Mouse (Mus musculus): ENCODE results near the gene Tmprss2. TPM values are rescaled to one million over a fixed set of nuclear protein-coding genes. Genes with fewer than 3 reads are reported as not detected.
A peak's percentile ranks its signal among the peaks of the same experiment; 100 is the strongest.

Tmprss2 gene
- polyA plus RNA-seq, 1 experiment from 2014 or later: 0.19 TPM

DNA sequence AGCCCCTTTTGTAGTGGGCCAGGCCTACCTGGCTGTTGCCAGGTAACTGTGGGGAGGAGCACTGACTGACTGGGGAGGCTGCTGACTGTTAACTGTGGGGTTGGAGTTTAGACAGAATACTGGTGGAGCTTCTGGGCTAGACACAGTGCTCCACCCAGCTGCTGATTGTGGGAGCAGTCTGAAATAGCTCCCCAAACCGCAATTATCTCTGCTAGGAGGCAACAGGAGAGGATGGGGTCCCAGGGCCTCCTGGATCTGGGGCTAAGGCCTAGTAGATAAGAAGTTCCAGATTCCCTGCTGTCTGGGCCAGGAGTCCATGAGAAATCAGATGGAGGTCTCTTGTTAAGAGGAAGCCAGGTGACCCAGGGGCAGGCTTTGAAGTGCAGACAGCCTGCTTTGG, 74.1 kb downstream of the Tmprss2 start:
- 84% methylated on average over 1 of the region's 1 CpGs for WGBS
- DNase-seq (ENCODE audit: low spot score) (no peak), ATAC-seq (ENCODE audit: low FRiP score) (no peak)
- Histone ChIP-seq H3K36me3 (ENCODE audit: control insufficient read depth, insufficient read depth, low read length) (no peaks in the 10 kb centered on the region), H3K9me3 (ENCODE audit: control insufficient read depth, low read length) (no peaks in the 10 kb centered on the region), H3K4me2 (replicated peaks; ENCODE audit: low read depth, low read length) (no peak overlapping the region), H3K4me1 (replicated peaks; ENCODE audit: control insufficient read depth, insufficient read depth, low read length) (0 out of 2 replicates have a peak, but pooled peaks cover 2% of the 10 kb centered on the region), H3K27me3 (ENCODE audit: control insufficient read depth, insufficient read depth, low read length) (no peaks in the 10 kb centered on the region), H3K27ac (ENCODE audit: low read depth, low read length) (no peak overlapping the region), H3K9ac (ENCODE audit: low read depth, low read length) (no peak overlapping the region), H3K4me3 (ENCODE audit: low read depth, low read length) (no peak overlapping the region)

DNA sequence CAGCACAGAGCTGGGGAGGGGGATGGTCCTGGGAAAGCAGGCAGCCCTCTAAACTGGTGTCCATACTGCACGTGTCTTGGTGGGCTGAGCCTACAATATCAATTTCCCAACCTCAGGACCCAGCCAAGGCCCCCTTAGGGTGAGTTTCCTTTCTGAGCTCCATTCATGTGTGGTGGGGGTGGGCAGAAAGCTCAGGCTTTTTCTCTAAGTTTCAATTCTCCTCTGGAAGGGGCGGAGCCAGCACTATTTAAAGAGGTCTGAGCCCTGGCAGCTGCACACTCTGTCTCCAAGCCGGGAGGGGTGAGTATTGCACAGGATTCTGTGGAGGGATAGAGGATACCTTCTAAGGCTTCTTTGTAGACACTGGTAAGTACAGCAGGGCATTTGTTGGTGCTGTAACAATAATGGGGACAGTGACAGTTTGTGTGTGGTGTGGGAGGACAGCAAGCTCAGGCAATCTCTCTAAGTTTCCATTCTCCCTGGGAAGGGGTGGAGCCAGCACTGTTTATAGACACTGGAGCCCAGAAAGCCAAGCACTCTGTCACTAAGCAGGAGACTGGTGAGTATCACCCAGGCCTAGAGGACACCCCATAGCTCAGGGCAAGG, 75.1 kb downstream of the Tmprss2 start:
- ATAC-seq (ENCODE audit: low FRiP score) (peak; percentile 88), DNase-seq (ENCODE audit: low spot score) (peak; percentile 65)
- H3K9ac ChIP-seq (ENCODE audit: low read depth, low read length): no peak overlapping the region
- no peak overlapping the region for H3K4me3 ChIP-seq (ENCODE audit: low read depth, low read length)
- H3K27me3 ChIP-seq (ENCODE audit: control insufficient read depth, insufficient read depth, low read length): no peaks in the 10 kb centered on the region
- peak overlapping the region; percentile 54 for H3K27ac ChIP-seq (ENCODE audit: low read depth, low read length)
- no peaks in the 10 kb centered on the region for H3K36me3 ChIP-seq (ENCODE audit: control insufficient read depth, insufficient read depth, low read length)
- 14% methylated on average over 3 of the region's 3 CpGs for WGBS
- H3K4me2 ChIP-seq (replicated peaks; ENCODE audit: low read depth, low read length): no peak overlapping the region; the same call in 1 of the 2 replicates
- 0 out of 2 replicates have a peak, but pooled peaks cover 2% of the 10 kb centered on the region for H3K4me1 ChIP-seq (replicated peaks; ENCODE audit: control insufficient read depth, insufficient read depth, low read length)
- no peaks in the 10 kb centered on the region for H3K9me3 ChIP-seq (ENCODE audit: control insufficient read depth, low read length)

DNA sequence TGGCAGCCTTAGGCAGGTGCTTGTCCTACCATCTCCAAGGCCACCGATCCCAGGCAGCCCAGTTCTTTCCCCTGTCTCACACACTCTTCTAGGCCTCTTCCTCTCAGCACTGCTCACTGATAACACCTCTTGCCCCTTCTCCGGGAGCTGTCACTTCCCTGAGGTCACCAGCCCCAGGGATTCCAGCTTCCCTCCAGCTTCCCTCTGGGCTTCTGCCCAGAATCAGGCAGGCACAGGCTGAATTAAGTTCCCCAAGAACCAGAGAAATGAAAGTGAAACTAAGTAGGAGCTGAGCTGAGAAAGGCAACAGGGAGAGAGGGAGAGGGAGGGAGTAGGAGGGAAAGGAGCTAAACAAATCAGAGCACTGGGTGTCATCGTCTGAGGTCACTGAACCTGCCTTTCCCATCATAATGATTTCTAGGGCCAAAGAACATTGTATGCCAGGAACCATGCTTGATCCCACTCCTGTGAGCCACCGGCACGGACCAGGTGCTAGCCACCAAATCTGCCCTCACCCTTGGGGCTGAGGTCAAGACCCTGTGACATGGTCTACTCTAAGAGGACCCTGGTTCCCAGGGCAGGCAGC, 76.0 kb downstream of the Tmprss2 start:
- peak; percentile 17 for DNase-seq (ENCODE audit: low spot score)
- Histone ChIP-seq H3K27me3 (ENCODE audit: control insufficient read depth, insufficient read depth, low read length) (no peaks in the 10 kb centered on the region), H3K4me2 (replicated peaks; ENCODE audit: low read depth, low read length) (no peak overlapping the region), H3K9me3 (ENCODE audit: control insufficient read depth, low read length) (no peaks in the 10 kb centered on the region), H3K36me3 (ENCODE audit: control insufficient read depth, insufficient read depth, low read length) (no peaks in the 10 kb centered on the region), H3K27ac (ENCODE audit: low read depth, low read length) (peak overlapping the region; percentile 54), H3K9ac (ENCODE audit: low read depth, low read length) (no peak overlapping the region), H3K4me3 (ENCODE audit: low read depth, low read length) (no peak overlapping the region), H3K4me1 (replicated peaks; ENCODE audit: control insufficient read depth, insufficient read depth, low read length) (0 out of 2 replicates have a peak, but pooled peaks cover 2% of the 10 kb centered on the region)
- ATAC-seq (ENCODE audit: low FRiP score): peak; percentile 20; the same call in 1 of the 2 replicates
- 35% methylated on average over 5 of the region's 5 CpGs for WGBS

DNA sequence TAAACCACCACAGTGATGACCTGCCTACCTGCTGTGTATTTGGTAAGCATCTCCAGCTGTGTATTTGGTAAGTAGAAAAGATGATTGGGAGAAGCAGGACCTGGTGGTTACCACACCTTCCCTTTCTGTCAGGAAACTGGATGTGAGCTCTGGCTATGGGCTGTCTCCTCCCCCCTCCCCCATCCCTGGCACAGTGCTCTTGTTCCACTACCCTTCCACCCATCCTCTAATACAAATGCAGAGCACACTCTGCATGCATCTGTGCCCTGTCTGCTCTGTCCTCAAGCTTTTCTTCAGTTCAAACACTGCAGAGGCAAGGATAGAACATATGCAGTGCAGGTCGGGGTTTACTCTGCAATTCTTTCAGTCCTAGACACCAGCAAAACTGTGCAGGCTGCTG, 76.5 kb downstream of the Tmprss2 start:
- no peak for DNase-seq (ENCODE audit: low spot score)
- Histone ChIP-seq H3K27me3 (ENCODE audit: control insufficient read depth, insufficient read depth, low read length) (no peaks in the 10 kb centered on the region), H3K9ac (ENCODE audit: low read depth, low read length) (no peak overlapping the region), H3K4me3 (ENCODE audit: low read depth, low read length) (no peak overlapping the region), H3K4me1 (replicated peaks; ENCODE audit: control insufficient read depth, insufficient read depth, low read length) (0 out of 2 replicates have a peak, but pooled peaks cover 2% of the 10 kb centered on the region), H3K9me3 (ENCODE audit: control insufficient read depth, low read length) (no peaks in the 10 kb centered on the region), H3K27ac (ENCODE audit: low read depth, low read length) (no peak overlapping the region), H3K4me2 (replicated peaks; ENCODE audit: low read depth, low read length) (no peak overlapping the region), H3K36me3 (ENCODE audit: control insufficient read depth, insufficient read depth, low read length) (no peaks in the 10 kb centered on the region)
- ATAC-seq (ENCODE audit: low FRiP score): no peak
- 59% methylated on average over 1 of the region's 1 CpGs for WGBS

DNA sequence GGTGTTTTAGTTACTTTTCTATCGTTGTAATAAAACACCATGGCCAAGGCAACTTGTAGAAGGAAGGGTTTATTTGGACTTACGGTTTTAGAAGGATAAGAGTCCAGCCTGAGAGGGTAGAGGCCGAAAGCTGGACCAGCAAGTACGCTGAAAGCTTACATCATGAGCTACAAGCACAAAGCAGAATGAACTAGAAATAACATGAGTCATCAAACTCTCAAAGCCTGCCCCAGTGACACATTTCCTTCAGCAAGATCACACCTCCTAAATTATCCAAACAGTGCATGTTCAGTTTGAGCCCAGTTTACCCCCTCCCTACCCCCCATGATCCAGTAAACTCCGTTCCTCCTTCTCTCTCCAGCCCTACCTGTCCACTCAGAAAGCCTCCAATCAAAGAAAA, 77.2 kb downstream of the Tmprss2 start:
- Histone ChIP-seq H3K4me2 (replicated peaks; ENCODE audit: low read depth, low read length) (no peak overlapping the region), H3K4me3 (ENCODE audit: low read depth, low read length) (no peak overlapping the region), H3K4me1 (replicated peaks; ENCODE audit: control insufficient read depth, insufficient read depth, low read length) (0 out of 2 replicates have a peak, but pooled peaks cover 2% of the 10 kb centered on the region), H3K27me3 (ENCODE audit: control insufficient read depth, insufficient read depth, low read length) (no peaks in the 10 kb centered on the region), H3K36me3 (ENCODE audit: control insufficient read depth, insufficient read depth, low read length) (no peaks in the 10 kb centered on the region), H3K27ac (ENCODE audit: low read depth, low read length) (no peak overlapping the region), H3K9ac (ENCODE audit: low read depth, low read length) (no peak overlapping the region), H3K9me3 (ENCODE audit: control insufficient read depth, low read length) (no peaks in the 10 kb centered on the region)
- no peak for DNase-seq (ENCODE audit: low spot score)
- ATAC-seq (ENCODE audit: low FRiP score): no peak
- 87% methylated on average over 5 of the region's 5 CpGs for WGBS

DNA sequence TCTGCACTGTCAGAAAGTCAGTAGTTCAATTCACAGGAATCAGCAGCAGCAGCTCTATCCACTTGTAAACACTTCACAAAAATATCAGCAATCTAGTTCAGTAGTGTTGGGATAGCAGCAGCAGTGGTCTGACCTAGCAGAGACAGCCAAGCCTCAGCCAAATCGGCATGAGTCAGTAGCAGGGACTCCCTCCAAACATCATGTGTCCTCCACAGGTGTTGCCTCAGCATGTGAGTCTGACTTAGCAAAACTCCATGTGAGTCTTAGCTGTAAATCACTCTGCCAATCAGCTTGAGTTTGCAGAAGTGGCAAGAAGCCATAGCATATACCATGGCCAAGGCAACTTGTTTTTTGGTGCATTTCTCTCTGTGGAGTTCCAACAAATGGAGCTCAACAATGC, 77.9 kb downstream of the Tmprss2 start:
- Histone ChIP-seq H3K4me1 (replicated peaks; ENCODE audit: control insufficient read depth, insufficient read depth, low read length) (0 out of 2 replicates have a peak, but pooled peaks cover 2% of the 10 kb centered on the region), H3K9ac (ENCODE audit: low read depth, low read length) (no peak overlapping the region), H3K4me3 (ENCODE audit: low read depth, low read length) (no peak overlapping the region), H3K9me3 (ENCODE audit: control insufficient read depth, low read length) (no peaks in the 10 kb centered on the region), H3K27ac (ENCODE audit: low read depth, low read length) (no peak overlapping the region), H3K4me2 (replicated peaks; ENCODE audit: low read depth, low read length) (no peak overlapping the region), H3K36me3 (ENCODE audit: control insufficient read depth, insufficient read depth, low read length) (no peaks in the 10 kb centered on the region), H3K27me3 (ENCODE audit: control insufficient read depth, insufficient read depth, low read length) (no peaks in the 10 kb centered on the region)
- no peak for ATAC-seq (ENCODE audit: low FRiP score)
- WGBS: 100% methylated on average over 1 of the region's 1 CpGs
- DNase-seq (ENCODE audit: low spot score): no peak

DNA sequence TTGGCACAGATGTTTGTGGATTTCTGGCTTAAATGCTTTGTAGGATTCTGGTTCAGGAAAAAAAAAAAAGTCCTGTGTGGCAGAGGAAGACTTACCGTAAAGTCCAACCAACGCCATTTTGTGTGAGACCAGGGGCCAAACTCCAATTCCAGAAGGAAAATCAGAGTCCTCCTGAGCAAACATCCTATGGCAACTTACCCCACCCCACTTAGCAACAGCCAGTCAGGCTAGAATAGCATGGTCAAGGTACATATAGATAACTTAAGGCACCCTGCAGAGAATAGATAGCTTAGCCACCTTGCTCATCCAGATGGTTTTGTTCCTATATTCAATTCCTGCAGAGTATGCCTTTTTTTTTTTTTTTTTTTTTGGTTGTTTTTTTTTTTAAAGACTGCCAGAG, 81.8 kb downstream of the Tmprss2 start:
- Histone ChIP-seq H3K4me2 (replicated peaks; ENCODE audit: low read depth, low read length) (no peak overlapping the region), H3K4me1 (replicated peaks; ENCODE audit: control insufficient read depth, insufficient read depth, low read length) (no peaks in the 10 kb centered on the region), H3K27me3 (ENCODE audit: control insufficient read depth, insufficient read depth, low read length) (no peaks in the 10 kb centered on the region), H3K4me3 (ENCODE audit: low read depth, low read length) (no peak overlapping the region), H3K9ac (ENCODE audit: low read depth, low read length) (no peak overlapping the region), H3K27ac (ENCODE audit: low read depth, low read length) (no peak overlapping the region), H3K9me3 (ENCODE audit: control insufficient read depth, low read length) (no peaks in the 10 kb centered on the region), H3K36me3 (ENCODE audit: control insufficient read depth, insufficient read depth, low read length) (no peaks in the 10 kb centered on the region)
- ATAC-seq (ENCODE audit: low FRiP score): no peak
- 77% methylated on average over 2 of the region's 2 CpGs for WGBS
- DNase-seq (ENCODE audit: low spot score): no peak

DNA sequence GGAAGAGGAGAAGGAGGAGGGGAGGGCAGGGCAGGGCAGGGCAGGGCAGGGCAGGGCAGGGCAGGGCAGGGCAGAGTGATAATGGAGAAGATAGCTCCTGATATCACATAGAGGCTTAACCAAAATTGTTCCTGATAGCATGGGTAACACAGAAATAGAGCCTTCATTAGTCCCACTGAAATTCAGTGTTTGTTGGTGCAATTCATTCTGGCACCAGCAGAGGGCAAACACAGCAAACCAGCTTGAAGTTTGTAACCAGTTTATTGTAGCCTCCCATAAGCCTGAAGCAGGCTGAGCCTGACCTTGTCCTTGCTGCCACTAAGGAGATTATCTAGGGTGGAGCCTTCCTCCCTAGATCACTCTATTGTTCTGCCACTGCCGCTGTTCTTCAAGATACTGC, 88.0 kb downstream of the Tmprss2 start:
- Histone ChIP-seq H3K27me3 (ENCODE audit: control insufficient read depth, insufficient read depth, low read length) (no peaks in the 10 kb centered on the region), H3K27ac (ENCODE audit: low read depth, low read length) (no peak overlapping the region), H3K4me3 (ENCODE audit: low read depth, low read length) (no peak overlapping the region), H3K9me3 (ENCODE audit: control insufficient read depth, low read length) (no peaks in the 10 kb centered on the region), H3K4me2 (replicated peaks; ENCODE audit: low read depth, low read length) (no peak overlapping the region), H3K9ac (ENCODE audit: low read depth, low read length) (no peak overlapping the region), H3K36me3 (ENCODE audit: control insufficient read depth, insufficient read depth, low read length) (no peaks in the 10 kb centered on the region), H3K4me1 (replicated peaks; ENCODE audit: control insufficient read depth, insufficient read depth, low read length) (no peaks in the 10 kb centered on the region)
- WGBS: 20% methylated on average over 1 of the region's 1 CpGs
- peak; percentile 73 for DNase-seq (ENCODE audit: low spot score)
- ATAC-seq (ENCODE audit: low FRiP score): no peak

DNA sequence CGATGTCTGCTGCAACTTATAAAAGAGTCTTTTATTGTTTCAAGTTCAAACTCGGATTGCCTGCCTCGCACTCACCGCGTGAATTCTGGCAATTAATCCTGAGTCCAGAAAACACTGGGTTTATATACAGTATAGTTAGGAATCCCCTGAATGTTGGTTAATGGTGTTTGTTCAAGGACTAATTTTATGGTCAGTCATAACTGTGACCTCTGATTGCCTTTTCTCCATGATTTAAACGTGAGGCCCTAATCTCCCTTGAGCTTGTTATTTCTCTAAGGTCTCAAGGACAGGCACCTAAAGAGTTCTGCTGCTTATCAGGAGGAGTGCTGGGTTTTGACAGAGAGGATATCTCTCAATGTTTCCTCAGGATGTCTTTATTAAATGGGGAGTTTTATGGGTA, 89.0 kb downstream of the Tmprss2 start:
- no peak for ATAC-seq (ENCODE audit: low FRiP score)
- Histone ChIP-seq H3K27ac (ENCODE audit: low read depth, low read length) (no peak overlapping the region), H3K4me1 (replicated peaks; ENCODE audit: control insufficient read depth, insufficient read depth, low read length) (no peaks in the 10 kb centered on the region), H3K9me3 (ENCODE audit: control insufficient read depth, low read length) (no peaks in the 10 kb centered on the region), H3K4me2 (replicated peaks; ENCODE audit: low read depth, low read length) (no peak overlapping the region), H3K36me3 (ENCODE audit: control insufficient read depth, insufficient read depth, low read length) (no peaks in the 10 kb centered on the region), H3K4me3 (ENCODE audit: low read depth, low read length) (no peak overlapping the region), H3K27me3 (ENCODE audit: control insufficient read depth, insufficient read depth, low read length) (no peaks in the 10 kb centered on the region), H3K9ac (ENCODE audit: low read depth, low read length) (no peak overlapping the region)
- DNase-seq (ENCODE audit: low spot score): no peak
- 84% methylated on average over 6 of the region's 6 CpGs for WGBS
